Mouse (Mus musculus) hematopoietic stem cell, adult 5-6 weeks (primary cell): Measurements from ENCODE around the gene Med17. TPM values are rescaled to one million over a fixed set of nuclear protein-coding genes. Genes with fewer than 3 reads are reported as not detected.

ENCODE experiments used
- total RNA-seq: library from RNA; stranded (forward); fragments of 172-1452, 232-1000 nt; gene quantifications from 2 replicates; pipeline ENCODE4 v1.2.3, GENCODE M21; 2017

Gene Med17
- total RNA-seq, 1 experiment from 2014 or later: 29.4 TPM

Other genes with a start within 250 kb of the Med17 start
- gene Panx1, start 234.5 kb downstream of the Med17 start, total RNA-seq: 19.4 and 33.1 TPM in 2 replicates
- gene Hephl1, start 167.8 kb downstream of the Med17 start, total RNA-seq: not detected in 2 replicates
- gene Vstm5, start 40.9 kb downstream of the Med17 start, total RNA-seq: 1.4 TPM in 1 of 2 replicates, not detected in the other
- 1,341 and 1,379 TPM in 2 replicates for gene Taf1d, start 26.3 kb upstream of the Med17 start, total RNA-seq
- gene 4931406C07Rik, start 26.5 kb upstream of the Med17 start, total RNA-seq: 26.7 and 32.0 TPM in 2 replicates
- gene Cep295, start 77.9 kb upstream of the Med17 start, total RNA-seq: 57.0 and 72.5 TPM in 2 replicates
- 9.8 and 15.5 TPM in 2 replicates for gene Smco4, start 213.5 kb upstream of the Med17 start, total RNA-seq